Mouse (Mus musculus): ENCODE data around the gene Otos. TPM values are rescaled to one million over a fixed set of nuclear protein-coding genes. Genes with fewer than 3 reads are reported as not detected.

The Otos gene
- polyA plus RNA-seq, 1 experiment from 2014 or later = not detected

DNA sequence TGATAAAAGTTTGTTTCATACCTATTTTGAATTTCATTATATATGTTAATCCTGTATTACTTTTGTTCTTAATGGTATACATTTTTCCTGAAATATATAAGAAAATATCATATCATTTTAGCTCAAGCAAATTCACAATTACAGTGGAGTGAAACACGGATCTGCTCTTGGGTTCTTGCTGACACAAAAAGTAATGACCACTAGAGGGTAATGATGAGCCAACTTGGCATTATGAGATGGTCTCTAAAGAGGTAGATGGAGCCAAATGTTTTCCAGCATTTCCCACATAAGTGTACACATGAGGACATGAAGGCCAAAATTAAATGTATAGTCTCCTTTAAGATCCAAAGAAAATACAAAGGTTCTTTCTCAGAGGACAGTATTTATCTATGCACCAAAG is 34.1 kb downstream of the Otos start:
- Histone ChIP-seq H3K4me1 (ENCODE audit: control insufficient read depth, insufficient read depth, low read length) (no peaks in the 10 kb centered on the region), H3K4me3 (ENCODE audit: low read depth, low read length) (no peak overlapping the region), H3K36me3 (ENCODE audit: control insufficient read depth, insufficient read depth, low read length) (no peaks in the 10 kb centered on the region), H3K9me3 (ENCODE audit: control insufficient read depth, low read depth, low read length) (no peaks in the 10 kb centered on the region), H3K27ac (ENCODE audit: low read length) (no peak overlapping the region), H3K27me3 (ENCODE audit: control insufficient read depth, insufficient read depth, low read length) (no peaks in the 10 kb centered on the region), H3K9ac (replicated peaks; ENCODE audit: low read depth, low read length) (no peak overlapping the region), H3K4me2 (replicated peaks; ENCODE audit: low read depth, low read length) (no peak overlapping the region)
- WGBS = 6% methylated on average over 1 of the region's 1 CpGs
- no peak for ATAC-seq (ENCODE audit: insufficient number of reproducible peaks, insufficient read depth, low FRiP score, low read depth)

GRCm38 (mm10) chr1:92613175-92613574 is 35.5 kb downstream of the Otos start:
- H3K4me3 ChIP-seq (ENCODE audit: low read depth, low read length) = no peak overlapping the region
- no peaks in the 10 kb centered on the region for H3K9me3 ChIP-seq (ENCODE audit: control insufficient read depth, low read depth, low read length)
- H3K4me1 ChIP-seq (ENCODE audit: control insufficient read depth, insufficient read depth, low read length) = no peaks in the 10 kb centered on the region
- H3K27me3 ChIP-seq (ENCODE audit: control insufficient read depth, insufficient read depth, low read length) = no peaks in the 10 kb centered on the region
- H3K27ac ChIP-seq (ENCODE audit: low read length) = no peak overlapping the region
- no peak overlapping the region for H3K9ac ChIP-seq (replicated peaks; ENCODE audit: low read depth, low read length)
- no peaks in the 10 kb centered on the region for H3K36me3 ChIP-seq (ENCODE audit: control insufficient read depth, insufficient read depth, low read length)
- WGBS = 53% methylated on average over 4 of the region's 4 CpGs
- no peak for ATAC-seq (ENCODE audit: insufficient number of reproducible peaks, insufficient read depth, low FRiP score, low read depth)
- no peak overlapping the region for H3K4me2 ChIP-seq (replicated peaks; ENCODE audit: low read depth, low read length)

GRCm38 (mm10) chr1:92611008-92611407 is 37.6 kb downstream of the Otos start:
- H3K27ac ChIP-seq (ENCODE audit: low read length) = no peak overlapping the region
- ATAC-seq (ENCODE audit: insufficient number of reproducible peaks, insufficient read depth, low FRiP score, low read depth) = no peak
- H3K27me3 ChIP-seq (ENCODE audit: control insufficient read depth, insufficient read depth, low read length) = no peaks in the 10 kb centered on the region
- no peak overlapping the region for H3K4me3 ChIP-seq (ENCODE audit: low read depth, low read length)
- no peaks in the 10 kb centered on the region for H3K4me1 ChIP-seq (ENCODE audit: control insufficient read depth, insufficient read depth, low read length)
- no peak overlapping the region for H3K9ac ChIP-seq (replicated peaks; ENCODE audit: low read depth, low read length)
- no peaks in the 10 kb centered on the region for H3K9me3 ChIP-seq (ENCODE audit: control insufficient read depth, low read depth, low read length)
- no peak overlapping the region for H3K4me2 ChIP-seq (replicated peaks; ENCODE audit: low read depth, low read length)
- WGBS = 3% methylated on average over 5 of the region's 5 CpGs
- no peaks in the 10 kb centered on the region for H3K36me3 ChIP-seq (ENCODE audit: control insufficient read depth, insufficient read depth, low read length)

DNA sequence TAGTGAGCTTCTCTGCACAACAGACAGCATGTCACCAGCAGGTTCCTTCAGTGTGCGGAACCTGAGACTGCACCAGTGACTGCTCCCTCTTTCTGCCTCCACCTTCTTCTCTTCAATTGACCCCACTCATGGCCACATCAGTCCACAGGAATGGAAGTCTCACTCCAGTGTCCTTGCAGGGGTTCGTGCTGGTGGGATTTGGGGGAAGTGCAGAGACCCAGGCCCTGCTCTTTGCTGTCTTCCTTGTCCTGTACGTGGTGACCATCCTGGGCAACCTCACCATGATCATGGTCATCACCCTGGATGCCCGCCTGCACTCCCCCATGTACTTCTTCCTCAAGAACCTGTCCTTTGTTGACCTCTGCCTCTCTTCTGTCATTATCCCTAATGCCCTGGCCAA is 40.9 kb downstream of the Otos start:
- Histone ChIP-seq H3K4me2 (replicated peaks; ENCODE audit: low read depth, low read length) (no peak overlapping the region), H3K27me3 (ENCODE audit: control insufficient read depth, insufficient read depth, low read length) (no peaks in the 10 kb centered on the region), H3K9me3 (ENCODE audit: control insufficient read depth, low read depth, low read length) (no peaks in the 10 kb centered on the region), H3K4me3 (ENCODE audit: low read depth, low read length) (no peak overlapping the region), H3K9ac (replicated peaks; ENCODE audit: low read depth, low read length) (no peak overlapping the region), H3K36me3 (ENCODE audit: control insufficient read depth, insufficient read depth, low read length) (no peaks in the 10 kb centered on the region), H3K27ac (ENCODE audit: low read length) (no peak overlapping the region), H3K4me1 (ENCODE audit: control insufficient read depth, insufficient read depth, low read length) (no peaks in the 10 kb centered on the region)
- no peak for ATAC-seq (ENCODE audit: insufficient number of reproducible peaks, insufficient read depth, low FRiP score, low read depth)
- 75% methylated on average over 4 of the region's 4 CpGs for WGBS

- H3K36me3 ChIP-seq (ENCODE audit: control insufficient read depth, insufficient read depth, low read length) = no peaks in the 10 kb centered on the region
- H3K9me3 ChIP-seq (ENCODE audit: control insufficient read depth, low read depth, low read length) = no peaks in the 10 kb centered on the region
- H3K4me3 ChIP-seq (ENCODE audit: low read depth, low read length) = no peak within 1 kb of the TSS
- no peak for ATAC-seq (ENCODE audit: insufficient number of reproducible peaks, insufficient read depth, low FRiP score, low read depth)
- H3K27me3 ChIP-seq (ENCODE audit: control insufficient read depth, insufficient read depth, low read length) = no peaks in the 10 kb centered on the region
- no peak within 1 kb of the TSS for H3K27ac ChIP-seq (ENCODE audit: low read length)
- WGBS = 85% methylated on average over 1 of the region's 1 CpGs
- no peak within 1 kb of the TSS for H3K9ac ChIP-seq (replicated peaks; ENCODE audit: low read depth, low read length)
- no peak within 1 kb of the TSS for H3K4me2 ChIP-seq (replicated peaks; ENCODE audit: low read depth, low read length)
- H3K4me1 ChIP-seq (ENCODE audit: control insufficient read depth, insufficient read depth, low read length) = no peaks in the 10 kb centered on the region
Observed at GRCm38 (mm10) chr1:92605482-92605881, 43.2 kb downstream of the Otos start, which contains the start of gene Olfr1410. Olfr1410 (plus strand) TSS chr1:92605782.

GRCm38 (mm10) chr1:92596019-92596418 is 52.6 kb downstream of the Otos start:
- Histone ChIP-seq H3K4me3 (ENCODE audit: low read depth, low read length) (no peak overlapping the region), H3K4me1 (ENCODE audit: control insufficient read depth, insufficient read depth, low read length) (no peaks in the 10 kb centered on the region), H3K27me3 (ENCODE audit: control insufficient read depth, insufficient read depth, low read length) (no peaks in the 10 kb centered on the region), H3K36me3 (ENCODE audit: control insufficient read depth, insufficient read depth, low read length) (no peaks in the 10 kb centered on the region), H3K27ac (ENCODE audit: low read length) (no peak overlapping the region), H3K4me2 (replicated peaks; ENCODE audit: low read depth, low read length) (no peak overlapping the region), H3K9me3 (ENCODE audit: control insufficient read depth, low read depth, low read length) (no peaks in the 10 kb centered on the region), H3K9ac (replicated peaks; ENCODE audit: low read depth, low read length) (no peak overlapping the region)
- ATAC-seq (ENCODE audit: insufficient number of reproducible peaks, insufficient read depth, low FRiP score, low read depth) = no peak
- 88% methylated on average over 3 of the region's 3 CpGs for WGBS

Other genes with a start within 250 kb of the Otos start
- 276 and 277 TPM in 2 replicates for gene Ndufa10, start 175.0 kb downstream of the Otos start, polyA plus RNA-seq (2014; fragmentation: Nextera tagmentation; extraction: Ambion mirVana)
- gene Olfr1416, start 163.7 kb downstream of the Otos start, polyA plus RNA-seq (2014; fragmentation: Nextera tagmentation; extraction: Ambion mirVana) = not detected in 2 replicates
- not detected in 2 replicates for gene Olfr1415, start 152.7 kb downstream of the Otos start, polyA plus RNA-seq (2014; fragmentation: Nextera tagmentation; extraction: Ambion mirVana)
- gene Olfr1414, start 130.2 kb downstream of the Otos start, polyA plus RNA-seq (2014; fragmentation: Nextera tagmentation; extraction: Ambion mirVana) = not detected in 2 replicates
- gene Olfr1413, start 77.5 kb downstream of the Otos start, polyA plus RNA-seq (2014; fragmentation: Nextera tagmentation; extraction: Ambion mirVana) = not detected in 2 replicates
- gene Olfr1412, start 63.1 kb downstream of the Otos start, polyA plus RNA-seq (2014; fragmentation: Nextera tagmentation; extraction: Ambion mirVana) = not detected in 2 replicates
- gene Olfr1411, start 54.4 kb downstream of the Otos start, polyA plus RNA-seq (2014; fragmentation: Nextera tagmentation; extraction: Ambion mirVana) = not detected in 2 replicates
- not detected in 2 replicates for gene Olfr1410, start 43.1 kb downstream of the Otos start, polyA plus RNA-seq (2014; fragmentation: Nextera tagmentation; extraction: Ambion mirVana)
- gene Olfr12, start 31.1 kb downstream of the Otos start, polyA plus RNA-seq (2014; fragmentation: Nextera tagmentation; extraction: Ambion mirVana) = not detected in 2 replicates
- gene Cops9, start 6.9 kb downstream of the Otos start, polyA plus RNA-seq (2014; fragmentation: Nextera tagmentation; extraction: Ambion mirVana) = 406 and 457 TPM in 2 replicates
- 48.3 and 49.7 TPM in 2 replicates for gene Gpc1, start 182.8 kb upstream of the Otos start, polyA plus RNA-seq (2014; fragmentation: Nextera tagmentation; extraction: Ambion mirVana)

All from stomach, embryonic 14.5 days (tissue).